Mouse (Mus musculus) MEL (cell line): ENCODE measurements around the gene Frat1. TPM values are rescaled to one million over a fixed set of nuclear protein-coding genes. Genes with fewer than 3 reads are reported as not detected.

ENCODE experiments used
- DNase-seq: peaks from one replicate; pipeline ENCODE4 v3.0.0; 2011; ENCODE audit warnings: low read depth, low spot score
- H3K27ac ChIP-seq: 2 replicates; pipeline ENCODE4 v1.5.1; 2012; ENCODE audit warnings: low read depth, mild to moderate bottlenecking, control low read depth, low read length, moderate library complexity; ENCODE audit not compliant: control insufficient read depth
- H3K27me3 ChIP-seq, 2 experiments: fragments of 150-350 bp in 1 of 2; sonication (generic) in 1 of 2; 2 replicates each; pipeline ENCODE4 v1.6.1; 2012; ENCODE audit warnings: low read length in 2 of 2, mild to moderate bottlenecking in 2 of 2, improper control_type of control experiment in 1 of 2, moderate library complexity in 1 of 2; ENCODE audit not compliant: insufficient read depth in 2 of 2, control insufficient read depth in 1 of 2
- H3K36me3 ChIP-seq, 2 experiments: 2 replicates each; pipeline ENCODE4 v1.6.1; 2012 to 2014; ENCODE audit warnings: low read length in 2 of 2, improper control_type of control experiment in 1 of 2, inconsistent platforms in 1 of 2, mild to moderate bottlenecking in 1 of 2; ENCODE audit not compliant: insufficient read depth in 2 of 2, control insufficient read depth in 1 of 2
- H3K4me1 ChIP-seq, 2 experiments: fragments of 150-350 bp in 1 of 2; sonication (generic) in 1 of 2; 2 replicates each; pipeline ENCODE4 v1.6.1; 2012; ENCODE audit warnings: low read length in 2 of 2, improper control_type of control experiment in 1 of 2, mild to moderate bottlenecking in 1 of 2; ENCODE audit not compliant: insufficient read depth in 2 of 2, control insufficient read depth in 1 of 2
- H3K4me3 ChIP-seq, 2 experiments: fragments of 150-350 bp in 1 of 2; sonication (generic) in 1 of 2; 2 replicates each; pipeline ENCODE4 v1.5.1; 2012; ENCODE audit warnings: low read depth in 2 of 2, low read length in 2 of 2, mild to moderate bottlenecking in 2 of 2, moderate library complexity in 2 of 2, control low read depth in 1 of 2, improper control_type of control experiment in 1 of 2; ENCODE audit not compliant: control insufficient read depth in 1 of 2, insufficient read depth in 1 of 2
- H3K79me2 ChIP-seq: 2 replicates; pipeline ENCODE4 v1.6.1; 2012; ENCODE audit warnings: mild to moderate bottlenecking, low read length, moderate library complexity; ENCODE audit not compliant: control insufficient read depth, poor library complexity, insufficient read depth
- H3K9ac ChIP-seq: 2 replicates; pipeline ENCODE4 v1.6.1; 2012; ENCODE audit warnings: low read depth, mild to moderate bottlenecking, control low read depth, low read length, moderate library complexity; ENCODE audit not compliant: control insufficient read depth, poor library complexity, severe bottlenecking
- H3K9me3 ChIP-seq: fragments of 150-350 bp; sonication (generic); replicated peaks from 2 replicates; pipeline ENCODE4 v1.6.1; 2012; ENCODE audit warnings: mild to moderate bottlenecking, low read length, improper control_type of control experiment, moderate library complexity; ENCODE audit not compliant: insufficient read depth
- CHD1 ChIP-seq: IDR thresholded peaks from 2 replicates; pipeline ENCODE4 v1.6.1; 2012; ENCODE audit warnings: low read depth, mild to moderate bottlenecking, inconsistent platforms, low read length, improper control_type of control experiment
- CHD2 ChIP-seq: IDR thresholded peaks from 2 replicates; pipeline ENCODE4 v1.6.1; 2011; ENCODE audit warnings: low read length, improper control_type of control experiment
- E2F4 ChIP-seq: IDR thresholded peaks from 2 replicates; pipeline ENCODE4 v1.6.1; 2011; ENCODE audit warnings: low read depth, low read length, improper control_type of control experiment, borderline replicate concordance
- ETS1 ChIP-seq: IDR thresholded peaks from 2 replicates; pipeline ENCODE4 v1.6.1; 2012; ENCODE audit warnings: low read depth, mild to moderate bottlenecking, inconsistent platforms, low read length, improper control_type of control experiment, moderate library complexity
- GATA1 ChIP-seq: IDR thresholded peaks from 2 replicates; pipeline ENCODE4 v1.6.1; 2011; ENCODE audit warnings: low read depth, low read length, improper control_type of control experiment
- JUND ChIP-seq: IDR thresholded peaks from 2 replicates; pipeline ENCODE4 v1.6.1; 2011; ENCODE audit warnings: low read depth, mild to moderate bottlenecking, improper control_type of control experiment, low read length
- KAT2A ChIP-seq: conservative IDR thresholded peaks from 2 replicates; pipeline ENCODE4 v1.6.1; 2012; ENCODE audit warnings: low read depth, low read length, improper control_type of control experiment, inconsistent platforms
- MAFK ChIP-seq: IDR thresholded peaks from 2 replicates; pipeline ENCODE4 v1.6.1; 2011; ENCODE audit warnings: low read depth, mild to moderate bottlenecking, low read length, improper control_type of control experiment, borderline replicate concordance
- MAX ChIP-seq: IDR thresholded peaks from 2 replicates; pipeline ENCODE4 v1.6.1; 2011; ENCODE audit warnings: low read length, improper control_type of control experiment
- MEF2A ChIP-seq: IDR thresholded peaks from 2 replicates; pipeline ENCODE4 v1.6.1; 2014; ENCODE audit warnings: low read depth, mild to moderate bottlenecking, inconsistent platforms, low read length, improper control_type of control experiment; ENCODE audit not compliant: poor library complexity, insufficient replicate concordance, severe bottlenecking; ENCODE audit errors: extremely low read depth
- MXI1 ChIP-seq: IDR thresholded peaks from 2 replicates; pipeline ENCODE4 v1.6.1; 2011; ENCODE audit warnings: mild to moderate bottlenecking, low read depth, low read length, improper control_type of control experiment
- MYC ChIP-seq: IDR thresholded peaks from 2 replicates; pipeline ENCODE4 v1.6.1; 2011; ENCODE audit warnings: low read depth, mild to moderate bottlenecking, low read length, improper control_type of control experiment, moderate library complexity
- NRF1 ChIP-seq: IDR thresholded peaks from 2 replicates; pipeline ENCODE4 v1.6.1; 2014; ENCODE audit warnings: low read depth, mild to moderate bottlenecking, inconsistent platforms, low read length, improper control_type of control experiment, moderate library complexity; ENCODE audit not compliant: poor library complexity, insufficient read depth, severe bottlenecking
- SIN3A ChIP-seq: IDR thresholded peaks from 2 replicates; pipeline ENCODE4 v1.6.1; 2012; ENCODE audit warnings: low read length, improper control_type of control experiment, inconsistent platforms
- TAL1 ChIP-seq: IDR thresholded peaks from 2 replicates; pipeline ENCODE4 v1.6.1; 2012; ENCODE audit warnings: mild to moderate bottlenecking, inconsistent platforms, low read length, moderate library complexity, mixed read lengths
- TBP ChIP-seq: IDR thresholded peaks from 2 replicates; pipeline ENCODE4 v1.8.0; 2011; ENCODE audit warnings: low read depth, low read length, improper control_type of control experiment
- TCF12 ChIP-seq: IDR thresholded peaks from 2 replicates; pipeline ENCODE4 v1.6.1; 2014; ENCODE audit warnings: low read depth, mild to moderate bottlenecking, inconsistent platforms, low read length, improper control_type of control experiment, moderate library complexity
- UBTF ChIP-seq: IDR thresholded peaks from 2 replicates; pipeline ENCODE4 v1.6.1; 2012; ENCODE audit warnings: low read depth, mild to moderate bottlenecking, inconsistent platforms, low read length, improper control_type of control experiment, moderate library complexity, borderline replicate concordance; ENCODE audit not compliant: insufficient read depth
- USF1 ChIP-seq: IDR thresholded peaks from 2 replicates; pipeline ENCODE4 v1.6.1; 2014; ENCODE audit warnings: low read depth, mild to moderate bottlenecking, inconsistent platforms, low read length, improper control_type of control experiment, moderate library complexity
- USF2 ChIP-seq, 2 experiments: IDR thresholded peaks; 2 replicates each; pipeline ENCODE4 v1.6.1; 2011 to 2012; ENCODE audit warnings: improper control_type of control experiment in 2 of 2, low read length in 2 of 2, borderline replicate concordance in 1 of 2, inconsistent platforms in 1 of 2, low read depth in 1 of 2, mild to moderate bottlenecking in 1 of 2; ENCODE audit not compliant: insufficient read depth in 1 of 2
- ZMIZ1 ChIP-seq: IDR thresholded peaks from 2 replicates; pipeline ENCODE4 v1.6.1; 2012; ENCODE audit warnings: low read depth, mild to moderate bottlenecking, inconsistent platforms, low read length, improper control_type of control experiment, moderate library complexity
- ZNF384 ChIP-seq: IDR thresholded peaks from 2 replicates; pipeline ENCODE4 v1.6.1; 2012; ENCODE audit warnings: low read depth, mild to moderate bottlenecking, inconsistent platforms, low read length, improper control_type of control experiment
- polyA plus RNA-seq, 2 experiments: library from polyadenylated mRNA; stranded (reverse) in 1 of 2; unstranded in 1 of 2; fragments of >175 nt in 1 of 2; fragments of >200 nt in 1 of 2; gene quantifications; 2 replicates each; pipeline versions ENCODE4 v1.2.1 to v1.2.4; 2012; ENCODE audit warnings: low replicate concordance in 2 of 2, low read depth in 1 of 2; ENCODE audit not compliant: insufficient read length in 2 of 2, insufficient read depth in 1 of 2, missing spikeins in 1 of 2
- total RNA-seq: library from RNA; depleted of rRNA; stranded (reverse); fragments of 300-350 nt; gene quantifications from 2 replicates; pipeline ENCODE4 v1.2.3, GENCODE M21; 2012

Frat1 gene
- total and polyA plus RNA-seq, 3 experiments, result 31.5 to 36.0 TPM; not detected in 1

- DNase-seq, result no peak
- Histone ChIP-seq H3K27me3 (no peaks in the 10 kb centered on the region), H3K27ac (no peak overlapping the region), H3K9me3 (no peaks in the 10 kb centered on the region), H3K79me2 (peaks cover 35% of the 10 kb centered on the region), H3K9ac (peak overlapping the region; percentile 87), H3K4me1 (peaks cover 8 to 18% of the 10 kb centered on the region in 2 experiments), H3K36me3 (peaks cover 0 to 13% of the 10 kb centered on the region in 2 experiments; a peak in 2 of 4 replicates), H3K4me3 (peak overlapping the region; percentile 66 to 86)
- TF ChIP-seq ETS1 (no peak), E2F4 (no peak), KAT2A (no peak)
Observed at GRCm38 (mm10) chr19:41800451-41800850, 29.3 kb upstream of the Frat1 start.

DNA sequence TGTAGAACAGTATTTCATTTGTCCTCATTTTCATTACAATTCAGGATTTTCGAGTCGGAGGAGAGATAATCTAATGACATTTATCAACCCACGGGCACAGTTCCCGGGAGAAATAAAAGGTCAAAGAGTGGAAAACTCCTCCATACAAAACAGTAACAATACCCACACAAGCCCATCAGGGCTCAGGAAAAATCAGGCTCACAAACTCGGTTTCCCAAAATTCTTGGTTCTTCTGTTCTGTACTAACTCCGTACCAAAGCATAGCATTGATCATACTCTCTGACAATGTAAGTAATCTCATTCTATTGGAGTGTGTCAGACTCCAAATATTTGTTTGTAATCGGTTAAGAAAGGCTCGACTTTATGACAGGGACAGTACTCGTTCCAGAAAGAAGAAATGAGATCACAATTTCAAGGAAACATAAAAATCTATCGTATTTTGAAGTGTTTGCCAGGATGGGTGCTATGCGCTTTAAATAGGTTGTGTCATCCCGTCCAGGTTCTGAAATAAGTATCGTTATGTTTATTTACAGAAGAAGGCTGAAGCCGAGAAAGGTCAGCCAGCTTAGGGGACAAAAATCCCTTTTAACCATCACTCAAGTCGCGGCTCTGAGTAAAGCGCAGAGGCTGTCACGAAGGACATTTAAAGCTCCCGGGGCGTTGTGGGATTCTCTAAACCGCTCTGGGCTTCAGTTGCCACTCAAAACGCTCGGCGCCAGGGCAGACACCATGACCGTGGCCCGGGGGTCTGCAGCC is 28.6 kb upstream of the Frat1 start:
- peak overlapping the region; percentile 67 for H3K27ac ChIP-seq
- DNase-seq, result no peak
- peaks cover 0 to 11% of the 10 kb centered on the region in 2 experiments; a peak in 2 of 4 replicates for H3K36me3 ChIP-seq
- no peaks in the 10 kb centered on the region for H3K27me3 ChIP-seq
- peak overlapping the region; percentile 66 to 86 for H3K4me3 ChIP-seq
- H3K79me2 ChIP-seq, result peaks cover 31% of the 10 kb centered on the region
- peak overlapping the region; percentile 87 for H3K9ac ChIP-seq
- peaks cover 8 to 18% of the 10 kb centered on the region in 2 experiments for H3K4me1 ChIP-seq
- H3K9me3 ChIP-seq, result no peaks in the 10 kb centered on the region
- 0 out of 2 replicates have a peak, but pooled peaks have one; percentile 3 for TF ChIP-seq MAX
- TF ChIP-seq SIN3A, result peak; percentile 53
- 0 out of 2 replicates have a peak, but pooled peaks have one; percentile 9 for TF ChIP-seq GATA1
- no peak for TF ChIP-seq ZMIZ1
- TF ChIP-seq NRF1, result no peak
- TF ChIP-seq CHD1, result peak; percentile 94
- no peak for TF ChIP-seq USF1
- 0 out of 2 replicates have a peak, but pooled peaks have one; percentile 28 for TF ChIP-seq TBP
- TF ChIP-seq MXI1, result peak; percentile 17; the same call in 1 of the 2 replicates
- TF ChIP-seq, all 39 proteins: peak for 6

- peaks cover 0 to 11% of the 10 kb centered on the region in 2 experiments; a peak in 2 of 4 replicates for H3K36me3 ChIP-seq
- no peaks in the 10 kb centered on the region for H3K9me3 ChIP-seq
- H3K79me2 ChIP-seq, result peaks cover 26% of the 10 kb centered on the region
- peak within 1 kb of the TSS; percentile 87 for H3K9ac ChIP-seq
- H3K27ac ChIP-seq, result peak within 1 kb of the TSS; percentile 67
- DNase-seq, result peak; percentile 100
- peak within 1 kb of the TSS; percentile 66 to 86 for H3K4me3 ChIP-seq
- H3K27me3 ChIP-seq, result no peaks in the 10 kb centered on the region
- H3K4me1 ChIP-seq, result peaks cover 10 to 21% of the 10 kb centered on the region in 2 experiments
- peak; percentile 86 for TF ChIP-seq CHD2
- no peak for TF ChIP-seq ETS1
- TF ChIP-seq JUND, result no peak
- 0 out of 2 replicates have a peak, but pooled peaks have one; percentile 91 for TF ChIP-seq UBTF
- TF ChIP-seq TCF12, result peak; percentile 31; the same call in 1 of the 2 replicates
- no peak for TF ChIP-seq MAFK
- peak; percentile 89 for TF ChIP-seq SIN3A
- peak; percentile 80; the same call in 1 of the 2 replicates for TF ChIP-seq ZMIZ1
- TF ChIP-seq TAL1, result no peak
- TF ChIP-seq MYC, result peak; percentile 48; the same call in 1 of the 2 replicates
- TF ChIP-seq ZNF384, result no peak
- TF ChIP-seq MEF2A, result no peak
- no peak for TF ChIP-seq USF2 (IDR thresholded peaks at IDR 0.05; ENCODE audit: borderline replicate concordance in 1 of 2, insufficient read depth in 1 of 2, low read depth in 1 of 2, low read length in 2 of 2)
Observed at GRCm38 (mm10) chr19:41801742-41802369, 27.9 kb upstream of the Frat1 start, which contains the start of gene Arhgap19. TSS of gene Arhgap19 (minus strand) at chr19:41802047.
